Mouse (Mus musculus) midbrain, embryonic 14.5 days (tissue): Measurements from ENCODE around the gene Ptprm. TPM values are rescaled to one million over a fixed set of nuclear protein-coding genes. Genes with fewer than 3 reads are reported as not detected.
A peak's percentile ranks its signal among the peaks of the same experiment; 100 is the strongest.

Experiments used
- ATAC-seq: fragments of 200-750 bp; cut with Nextera tagmentation; 2 replicates; pipeline ENCODE4 v1.8.0; 2017; ENCODE audit warnings: moderate number of reproducible peaks, moderate library complexity; ENCODE audit not compliant: low FRiP score, low TSS enrichment
- DNase-seq: peaks from one replicate; pipeline ENCODE4 v3.0.0-alpha.2; 2015
- H3K27ac ChIP-seq: fragments of 300-500 bp; sonication (generic); replicated peaks from 2 replicates; pipeline ENCODE4 v1.5.1; 2014; ENCODE audit warnings: mild to moderate bottlenecking, low read depth, low read length, moderate library complexity
- H3K27me3 ChIP-seq: fragments of 300-500 bp; sonication (generic); 2 replicates; pipeline ENCODE4 v1.6.1; 2014; ENCODE audit warnings: low read length, control low read depth, mixed read lengths; ENCODE audit not compliant: control insufficient read depth, insufficient read depth
- H3K36me3 ChIP-seq: fragments of 300-500 bp; sonication (generic); 2 replicates; pipeline ENCODE4 v1.6.1; 2014; ENCODE audit warnings: low read length, control low read depth; ENCODE audit not compliant: control insufficient read depth, insufficient read depth
- H3K4me1 ChIP-seq: fragments of 300-500 bp; sonication (generic); 2 replicates; pipeline ENCODE4 v1.6.1; 2014; ENCODE audit warnings: mild to moderate bottlenecking, antibody characterized with exemption, low read length, control low read depth; ENCODE audit not compliant: control insufficient read depth, insufficient read depth
- H3K4me2 ChIP-seq: fragments of 300-500 bp; sonication (generic); 2 replicates; pipeline ENCODE4 v1.6.1; 2014; ENCODE audit warnings: mild to moderate bottlenecking, low read length, moderate library complexity
- H3K4me3 ChIP-seq: fragments of 300-500 bp; sonication (generic); replicated peaks from 2 replicates; pipeline ENCODE4 v1.5.1; 2014; ENCODE audit warnings: low read depth, low read length
- H3K9ac ChIP-seq: fragments of 300-500 bp; sonication (generic); replicated peaks from 2 replicates; pipeline ENCODE4 v1.6.1; 2014; ENCODE audit warnings: mild to moderate bottlenecking, low read length, moderate library complexity
- H3K9me3 ChIP-seq: fragments of 300-500 bp; sonication (generic); 2 replicates; pipeline ENCODE4 v1.6.1; 2016; ENCODE audit warnings: low read length, control low read depth, mixed read lengths; ENCODE audit not compliant: control insufficient read depth
- WGBS: fragments of 180-500 bp; shearing (Covaris S2); extraction: QIAGEN DNeasy Blood & Tissue Kit; methylation state at CpG from one replicate; pipeline ENCODE4 v1.1.7; 2014; 5-methylcytosine and 5-hydroxymethylcytosine counted together
- polyA plus RNA-seq: library from polyadenylated mRNA; unstranded; fragments of >200 nt; fragmentation: Nextera tagmentation; extraction: Ambion mirVana; gene quantifications from 2 replicates; pipeline ENCODE4 v1.2.1, GENCODE M21; 2014

Ptprm gene
- polyA plus RNA-seq, 1 experiment from 2014 or later = 22.8 TPM

DNA sequence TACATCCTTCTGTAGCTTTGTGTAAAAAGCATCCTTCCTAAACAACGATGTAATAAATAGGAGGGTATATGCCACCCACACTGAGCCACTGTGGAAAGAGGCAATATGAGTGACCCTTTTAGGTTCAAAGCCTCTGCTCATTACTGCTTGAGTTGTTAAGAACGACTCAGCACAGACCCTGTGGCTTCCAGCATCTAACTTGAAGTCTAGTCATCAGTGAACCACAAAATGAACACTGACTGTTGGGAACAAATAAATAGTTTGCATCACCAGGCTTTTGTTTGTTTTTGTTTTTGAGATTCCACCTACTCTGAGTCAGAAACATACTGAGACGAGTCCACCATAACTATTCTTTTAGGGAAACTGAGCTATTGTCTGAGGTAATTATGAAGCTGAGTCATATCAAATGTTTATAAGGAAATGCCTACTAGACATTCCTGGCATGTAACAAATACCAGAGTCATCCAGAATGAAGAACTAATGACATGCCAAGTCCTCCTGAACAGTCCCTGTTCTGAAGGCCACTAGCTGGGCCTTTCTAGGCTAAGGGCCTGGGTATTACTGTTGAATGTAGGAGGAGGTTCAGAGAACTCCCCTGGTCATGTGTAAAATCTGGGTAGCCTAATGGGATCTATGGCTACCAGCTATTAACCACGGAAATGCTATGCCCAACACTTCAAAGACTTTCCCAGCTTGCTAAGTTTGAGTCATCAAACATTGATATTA is 603.6 kb downstream of the Ptprm start:
- Histone ChIP-seq H3K36me3 (no peaks in the 10 kb centered on the region), H3K4me2 (no peak overlapping the region), H3K27me3 (no peaks in the 10 kb centered on the region), H3K4me1 (no peaks in the 10 kb centered on the region), H3K9ac (no peak overlapping the region), H3K27ac (no peak overlapping the region), H3K9me3 (no peaks in the 10 kb centered on the region), H3K4me3 (no peak overlapping the region)
- DNase-seq = no peak
- no peak for ATAC-seq
- 90% methylated on average over 4 of the region's 4 CpGs for WGBS

DNA sequence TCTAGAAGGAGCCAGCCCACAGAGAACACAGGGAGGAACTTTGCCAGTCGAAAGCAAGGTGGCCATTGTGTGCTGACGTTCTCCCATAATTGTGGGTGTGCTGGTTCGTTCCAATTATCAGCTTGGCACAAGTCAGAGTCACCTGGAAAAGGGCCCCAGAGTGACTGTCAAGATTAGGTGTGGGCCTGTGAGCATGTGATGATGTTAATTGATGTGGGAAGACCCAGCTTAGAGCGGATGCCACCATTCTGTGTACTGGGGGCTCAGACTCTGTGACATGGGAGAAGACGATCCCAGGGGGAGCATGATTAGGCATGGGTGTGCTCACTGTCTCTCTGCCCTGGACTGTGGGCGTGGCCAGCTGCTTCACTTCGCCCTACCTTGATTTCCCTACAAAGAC is 604.3 kb downstream of the Ptprm start:
- DNase-seq (no peak), ATAC-seq (no peak)
- Histone ChIP-seq H3K27me3 (no peaks in the 10 kb centered on the region), H3K4me1 (no peaks in the 10 kb centered on the region), H3K36me3 (no peaks in the 10 kb centered on the region), H3K9me3 (no peaks in the 10 kb centered on the region), H3K27ac (no peak overlapping the region), H3K4me2 (no peak overlapping the region), H3K9ac (no peak overlapping the region), H3K4me3 (no peak overlapping the region)
- whole genome bisulfite sequencing = 89% methylated on average over 7 of the region's 7 CpGs

DNA sequence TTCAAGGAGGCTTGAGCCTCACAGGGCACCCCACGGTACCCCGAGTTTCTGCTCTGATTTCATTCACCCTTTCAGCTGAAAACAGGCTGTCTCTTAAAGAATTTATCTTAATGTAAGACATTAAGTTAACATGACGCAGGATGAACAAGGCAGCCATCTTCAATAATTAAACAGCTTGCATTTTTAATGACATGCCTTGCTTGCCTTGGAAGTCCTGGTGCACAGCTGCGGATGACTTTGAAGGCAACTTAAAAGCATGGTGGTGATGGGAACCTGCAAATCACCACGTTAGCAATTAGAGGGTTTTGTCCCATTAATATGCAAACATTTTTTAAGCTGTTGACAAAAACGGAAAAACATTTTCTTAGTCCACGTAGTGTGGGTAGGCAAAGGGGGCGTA is 607.8 kb downstream of the Ptprm start:
- 67% methylated on average over 8 of the region's 8 CpGs for WGBS
- Histone ChIP-seq H3K27me3 (no peaks in the 10 kb centered on the region), H3K9me3 (no peaks in the 10 kb centered on the region), H3K36me3 (no peaks in the 10 kb centered on the region), H3K9ac (no peak overlapping the region), H3K4me1 (no peaks in the 10 kb centered on the region), H3K27ac (no peak overlapping the region), H3K4me3 (no peak overlapping the region), H3K4me2 (no peak overlapping the region)
- peak; percentile 69 for DNase-seq
- ATAC-seq = no peak

DNA sequence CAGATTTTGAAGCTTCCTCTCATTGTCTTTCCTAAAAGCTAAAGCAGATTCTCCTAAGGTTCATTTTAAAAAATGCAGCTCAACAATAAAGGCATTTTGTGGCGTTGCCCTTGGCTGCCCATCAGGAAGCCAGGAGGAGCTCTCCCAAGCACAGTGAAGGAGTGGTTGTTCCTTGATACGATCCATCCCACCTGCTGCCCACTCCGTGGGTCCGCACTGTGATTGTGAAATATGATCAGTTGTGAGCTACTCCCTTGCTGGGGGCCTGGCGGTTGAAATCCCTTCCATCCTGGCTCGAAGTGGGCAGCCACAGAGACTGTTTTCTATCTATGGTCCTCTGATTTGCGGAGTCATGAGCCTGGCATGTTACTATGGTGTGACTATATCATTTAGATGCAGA is 610.9 kb downstream of the Ptprm start:
- no peaks in the 10 kb centered on the region for H3K4me1 ChIP-seq
- no peak overlapping the region for H3K4me2 ChIP-seq
- no peak overlapping the region for H3K9ac ChIP-seq
- H3K27ac ChIP-seq = no peak overlapping the region
- no peaks in the 10 kb centered on the region for H3K36me3 ChIP-seq
- ATAC-seq (no peak), DNase-seq (no peak)
- 75% methylated on average over 7 of the region's 7 CpGs for WGBS
- no peak overlapping the region for H3K4me3 ChIP-seq
- H3K9me3 ChIP-seq = no peaks in the 10 kb centered on the region
- no peaks in the 10 kb centered on the region for H3K27me3 ChIP-seq

DNA sequence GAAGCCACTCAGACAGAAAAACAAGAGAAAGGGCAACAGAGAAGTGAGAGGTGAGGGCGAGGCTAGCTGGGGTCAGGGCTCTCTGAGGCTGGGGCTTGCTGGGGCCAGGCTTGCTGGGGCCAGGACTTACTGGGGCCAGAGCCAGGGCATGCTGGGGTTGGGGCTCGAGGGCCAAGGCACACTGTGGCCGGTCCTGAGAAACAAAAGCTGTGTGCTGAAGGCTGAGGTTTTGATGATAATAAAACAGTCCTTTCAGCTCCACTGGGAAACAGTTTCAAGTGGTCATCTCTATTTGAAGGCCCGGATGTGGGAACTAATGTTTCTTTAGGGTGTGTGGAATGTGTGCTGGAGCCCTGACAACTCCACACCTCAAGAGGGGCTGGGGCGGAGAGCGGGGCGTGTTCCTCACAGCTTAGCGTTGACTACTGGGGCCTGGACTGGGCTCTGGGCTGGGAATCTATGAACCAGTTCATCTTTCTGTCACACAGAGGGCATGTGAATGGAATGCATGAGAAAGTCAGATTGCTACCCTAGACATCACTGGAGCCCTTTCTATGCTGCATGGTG is 615.4 kb downstream of the Ptprm start:
- Histone ChIP-seq H3K27me3 (no peaks in the 10 kb centered on the region), H3K4me2 (no peak overlapping the region), H3K4me1 (0 out of 2 replicates have a peak, but pooled peaks cover 2% of the 10 kb centered on the region), H3K27ac (no peak overlapping the region), H3K36me3 (no peaks in the 10 kb centered on the region), H3K9ac (no peak overlapping the region), H3K9me3 (no peaks in the 10 kb centered on the region), H3K4me3 (no peak overlapping the region)
- 80% methylated on average over 8 of the region's 8 CpGs for WGBS
- ATAC-seq (no peak), DNase-seq (no peak)

DNA sequence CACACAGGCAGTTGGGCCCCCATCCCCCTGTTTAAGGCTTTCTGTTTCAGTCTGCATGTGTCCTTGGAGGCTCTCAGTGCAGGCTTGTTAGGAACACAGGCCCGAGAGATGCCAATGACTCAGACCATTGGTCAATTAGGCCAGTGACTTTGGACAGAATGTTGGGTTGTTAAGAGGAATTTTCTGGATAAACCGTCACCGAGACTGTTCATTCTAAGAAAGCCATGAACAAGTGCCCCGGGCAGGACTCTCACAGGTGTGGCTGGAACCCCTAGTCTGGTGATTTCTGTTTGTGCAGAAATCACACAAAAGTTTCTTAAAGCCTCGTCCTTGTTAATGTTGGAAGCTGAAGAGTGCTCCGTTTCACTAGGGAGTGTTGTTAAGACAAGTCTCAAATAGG is 615.9 kb downstream of the Ptprm start:
- no peak overlapping the region for H3K4me2 ChIP-seq
- H3K4me3 ChIP-seq = no peak overlapping the region
- H3K27me3 ChIP-seq = no peaks in the 10 kb centered on the region
- H3K9me3 ChIP-seq = no peaks in the 10 kb centered on the region
- DNase-seq (no peak), ATAC-seq (no peak)
- 85% methylated on average over 6 of the region's 6 CpGs for WGBS
- H3K27ac ChIP-seq = no peak overlapping the region
- no peak overlapping the region for H3K9ac ChIP-seq
- no peaks in the 10 kb centered on the region for H3K36me3 ChIP-seq
- H3K4me1 ChIP-seq = 0 out of 2 replicates have a peak, but pooled peaks cover 2% of the 10 kb centered on the region

DNA sequence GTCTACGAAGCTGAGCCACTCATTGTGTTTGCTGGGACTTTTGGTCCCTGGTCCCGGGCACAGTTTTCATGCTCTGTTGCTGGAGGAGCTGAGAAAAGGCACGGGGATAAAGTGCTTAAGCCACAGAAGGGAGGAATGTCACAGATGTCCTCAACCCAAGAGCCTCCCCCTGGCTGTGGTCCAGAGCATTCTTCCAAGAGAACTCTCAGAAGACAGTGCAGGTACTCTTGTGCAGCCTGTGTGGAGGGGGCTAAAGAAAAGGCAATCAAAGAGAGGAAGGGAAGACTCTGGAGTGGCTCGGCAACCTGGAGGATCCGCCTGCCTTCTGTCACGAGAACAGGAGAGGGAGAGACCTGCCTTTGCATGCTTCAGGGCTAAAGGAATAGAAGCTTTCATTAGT is 617.8 kb downstream of the Ptprm start:
- 0 out of 2 replicates have a peak overlapping the region, but pooled peaks have one; percentile 26 for H3K27ac ChIP-seq
- no peak overlapping the region for H3K9ac ChIP-seq
- 0 out of 2 replicates have a peak, but pooled peaks cover 2% of the 10 kb centered on the region for H3K4me1 ChIP-seq
- H3K4me3 ChIP-seq = no peak overlapping the region
- H3K36me3 ChIP-seq = no peaks in the 10 kb centered on the region
- H3K27me3 ChIP-seq = no peaks in the 10 kb centered on the region
- no peaks in the 10 kb centered on the region for H3K9me3 ChIP-seq
- H3K4me2 ChIP-seq = no peak overlapping the region
- 32% methylated on average over 6 of the region's 6 CpGs for WGBS
- ATAC-seq (no peak), DNase-seq (peak; percentile 37)

DNA sequence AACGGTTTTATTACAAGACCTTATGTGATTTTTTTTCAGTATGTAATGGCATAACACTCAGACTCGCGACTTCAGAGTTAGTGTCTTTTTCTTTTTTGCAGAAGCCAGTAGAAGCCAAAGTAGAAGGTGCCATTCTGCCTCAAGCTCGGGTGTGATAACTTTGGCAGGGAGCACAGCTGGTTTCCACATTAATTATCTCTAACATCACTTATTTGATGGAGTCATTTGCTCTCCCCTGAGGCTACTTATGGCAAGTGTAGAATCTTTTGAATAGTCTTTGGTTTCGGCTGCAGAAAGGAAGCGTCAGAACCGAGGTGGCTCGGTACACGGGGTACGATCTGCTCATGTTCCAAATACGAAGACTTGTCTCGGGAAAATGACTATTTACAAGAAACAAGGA is 620.7 kb downstream of the Ptprm start:
- Histone ChIP-seq H3K27me3 (no peaks in the 10 kb centered on the region), H3K9ac (no peak overlapping the region), H3K4me2 (no peak overlapping the region), H3K4me1 (0 out of 2 replicates have a peak, but pooled peaks cover 2% of the 10 kb centered on the region), H3K4me3 (no peak overlapping the region), H3K36me3 (no peaks in the 10 kb centered on the region), H3K9me3 (no peaks in the 10 kb centered on the region), H3K27ac (no peak overlapping the region)
- 68% methylated on average over 12 of the region's 12 CpGs for WGBS
- DNase-seq = no peak
- no peak for ATAC-seq

DNA sequence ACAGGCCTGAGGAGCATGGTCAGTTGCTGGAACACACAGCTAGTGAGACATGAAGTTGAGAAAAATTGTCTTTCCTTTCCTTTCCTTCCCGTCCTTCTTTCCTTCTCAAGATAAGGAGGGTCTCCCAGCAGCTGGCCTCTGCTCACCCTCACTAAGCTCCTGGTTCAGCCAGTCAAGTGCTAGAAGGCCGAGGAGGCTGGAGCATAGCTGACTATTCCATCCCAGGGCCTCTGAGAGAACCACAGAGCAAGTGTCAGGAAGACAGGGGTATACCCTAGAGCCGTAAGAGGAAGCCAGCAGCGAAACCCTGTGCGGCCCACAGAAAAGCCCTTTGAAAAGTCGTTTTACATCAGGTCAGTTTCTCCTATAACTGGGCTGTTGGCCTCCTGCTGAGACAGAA is 624.3 kb downstream of the Ptprm start:
- Histone ChIP-seq H3K4me1 (no peaks in the 10 kb centered on the region), H3K27me3 (no peaks in the 10 kb centered on the region), H3K4me3 (no peak overlapping the region), H3K27ac (no peak overlapping the region), H3K36me3 (no peaks in the 10 kb centered on the region), H3K4me2 (no peak overlapping the region), H3K9ac (no peak overlapping the region), H3K9me3 (no peaks in the 10 kb centered on the region)
- DNase-seq (no peak), ATAC-seq (no peak)
- 67% methylated on average over 6 of the region's 6 CpGs for WGBS
